Mouse (Mus musculus) midbrain, embryonic 16.5 days (tissue): ENCODE results near the gene Hmgb1. TPM values are rescaled to one million over a fixed set of nuclear protein-coding genes. Genes with fewer than 3 reads are reported as not detected.

Source experiments
- ATAC-seq: fragments of 200-750 bp; cut with Nextera tagmentation; 2 replicates; pipeline ENCODE4 v1.8.0; 2017; ENCODE audit warnings: moderate TSS enrichment
- H3K27ac ChIP-seq: fragments of 300-500 bp; sonication (generic); 2 replicates; pipeline ENCODE4 v1.5.1; 2014; ENCODE audit warnings: mild to moderate bottlenecking, low read length, mixed read lengths
- H3K27me3 ChIP-seq: fragments of 300-500 bp; sonication (generic); 2 replicates; pipeline ENCODE4 v1.6.1; 2014; ENCODE audit warnings: low read depth, low read length, mixed read lengths; ENCODE audit not compliant: control insufficient read depth, insufficient read depth
- H3K36me3 ChIP-seq: fragments of 300-500 bp; sonication (generic); 2 replicates; pipeline ENCODE4 v1.6.1; 2014; ENCODE audit warnings: mild to moderate bottlenecking, low read length, moderate library complexity, mixed read lengths; ENCODE audit not compliant: control insufficient read depth, insufficient read depth
- H3K4me1 ChIP-seq: fragments of 300-500 bp; sonication (generic); 2 replicates; pipeline ENCODE4 v1.6.1; 2014; ENCODE audit warnings: mild to moderate bottlenecking, low read length, mixed read lengths; ENCODE audit not compliant: control insufficient read depth, insufficient read depth
- H3K4me2 ChIP-seq: fragments of 300-500 bp; sonication (generic); 2 replicates; pipeline ENCODE4 v1.6.1; 2014; ENCODE audit warnings: mild to moderate bottlenecking, low read length, mixed read lengths
- H3K4me3 ChIP-seq: fragments of 300-500 bp; sonication (generic); 2 replicates; pipeline ENCODE4 v1.5.1; 2014; ENCODE audit warnings: low read depth, mild to moderate bottlenecking, low read length, moderate library complexity, mixed read lengths
- H3K9ac ChIP-seq: fragments of 300-500 bp; sonication (generic); 2 replicates; pipeline ENCODE4 v1.6.1; 2014; ENCODE audit warnings: low read depth, low read length, mixed read lengths
- H3K9me3 ChIP-seq: fragments of 300-500 bp; sonication (generic); replicated peaks from 2 replicates; pipeline ENCODE4 v1.6.1; 2014; ENCODE audit warnings: mild to moderate bottlenecking, low read length, mixed read lengths; ENCODE audit not compliant: control insufficient read depth, poor library complexity, severe bottlenecking
- WGBS: fragments of 180-500 bp; shearing (Covaris S2); extraction: QIAGEN DNeasy Blood & Tissue Kit; methylation state at CpG from one replicate; pipeline ENCODE4 v1.1.7; 2014; 5-methylcytosine and 5-hydroxymethylcytosine counted together
- polyA plus RNA-seq: library from polyadenylated mRNA; unstranded; fragments of >200 nt; fragmentation: Nextera tagmentation; extraction: Ambion mirVana; gene quantifications from 2 replicates; pipeline ENCODE4 v1.2.1, GENCODE M21; 2015

Hmgb1 gene
- polyA plus RNA-seq, 1 experiment from 2014 or later: 696 TPM

DNA sequence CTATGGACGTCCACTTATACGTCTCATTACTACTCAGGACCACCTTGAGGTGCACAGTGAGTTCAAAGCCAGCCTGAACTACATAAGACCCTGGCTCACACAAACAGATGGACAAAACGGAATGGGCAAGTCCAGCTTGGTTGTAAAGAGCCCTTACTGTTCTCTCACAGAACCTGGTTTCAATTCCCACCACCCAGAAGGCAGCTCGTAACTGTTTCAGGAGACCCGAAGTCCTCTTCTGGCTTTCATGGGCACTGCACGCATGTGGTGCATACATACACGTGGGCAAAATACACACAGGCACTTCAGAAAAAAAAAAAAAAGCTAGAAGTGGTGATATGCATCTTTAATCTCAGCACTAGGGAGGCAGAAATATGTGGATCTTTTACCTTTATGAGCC is 139.2 kb downstream of the Hmgb1 start:
- Histone ChIP-seq H3K27me3 (no peaks in the 10 kb centered on the region), H3K4me2 (no peak overlapping the region), H3K4me3 (no peak overlapping the region), H3K36me3 (peaks cover 4% of the 10 kb centered on the region; the same call in 1 of the 2 replicates), H3K9ac (no peak overlapping the region), H3K27ac (no peak overlapping the region), H3K4me1 (peaks cover 5% of the 10 kb centered on the region), H3K9me3 (no peaks in the 10 kb centered on the region)
- ATAC-seq: no peak
- WGBS: 84% methylated on average over 7 of the region's 7 CpGs

- H3K4me2 ChIP-seq: no peak overlapping the region
- H3K36me3 ChIP-seq: no peaks in the 10 kb centered on the region; the same call in 1 of the 2 replicates
- ATAC-seq: no peak
Measured at GRCm38 (mm10) chr5:149044067-149044466, 140.2 kb downstream of the Hmgb1 start.

GRCm38 (mm10) chr5:149043240-149043639 is 141.0 kb downstream of the Hmgb1 start:
- 85% methylated on average over 6 of the region's 6 CpGs for WGBS
- no peaks in the 10 kb centered on the region for H3K4me1 ChIP-seq
- no peaks in the 10 kb centered on the region for H3K27me3 ChIP-seq

More at GRCm38 (mm10) chr5:149044067-149044466, 140.2 kb downstream of the Hmgb1 start:
- no peaks in the 10 kb centered on the region for H3K27me3 ChIP-seq
- H3K4me1 ChIP-seq: no peaks in the 10 kb centered on the region
- WGBS: 83% methylated on average over 4 of the region's 4 CpGs
- H3K9ac ChIP-seq: no peak overlapping the region
- H3K27ac ChIP-seq: no peak overlapping the region
- H3K9me3 ChIP-seq: no peaks in the 10 kb centered on the region
- H3K4me3 ChIP-seq: no peak overlapping the region

GRCm38 (mm10) chr5:149039825-149040224 is 144.5 kb downstream of the Hmgb1 start:
- no peaks in the 10 kb centered on the region for H3K27me3 ChIP-seq
- no peak overlapping the region for H3K9ac ChIP-seq
- H3K36me3 ChIP-seq: no peaks in the 10 kb centered on the region
- H3K4me1 ChIP-seq: no peaks in the 10 kb centered on the region
- 93% methylated on average over 5 of the region's 5 CpGs for WGBS
- no peak overlapping the region for H3K4me2 ChIP-seq
- H3K27ac ChIP-seq: no peak overlapping the region
- H3K9me3 ChIP-seq: no peaks in the 10 kb centered on the region
- no peak overlapping the region for H3K4me3 ChIP-seq
- ATAC-seq: no peak

More at GRCm38 (mm10) chr5:149043240-149043639, 141.0 kb downstream of the Hmgb1 start:
- no peaks in the 10 kb centered on the region for H3K9me3 ChIP-seq
- no peak for ATAC-seq
- no peak overlapping the region for H3K27ac ChIP-seq
- H3K4me3 ChIP-seq: no peak overlapping the region
- H3K36me3 ChIP-seq: no peaks in the 10 kb centered on the region
- H3K4me2 ChIP-seq: no peak overlapping the region
- no peak overlapping the region for H3K9ac ChIP-seq

DNA sequence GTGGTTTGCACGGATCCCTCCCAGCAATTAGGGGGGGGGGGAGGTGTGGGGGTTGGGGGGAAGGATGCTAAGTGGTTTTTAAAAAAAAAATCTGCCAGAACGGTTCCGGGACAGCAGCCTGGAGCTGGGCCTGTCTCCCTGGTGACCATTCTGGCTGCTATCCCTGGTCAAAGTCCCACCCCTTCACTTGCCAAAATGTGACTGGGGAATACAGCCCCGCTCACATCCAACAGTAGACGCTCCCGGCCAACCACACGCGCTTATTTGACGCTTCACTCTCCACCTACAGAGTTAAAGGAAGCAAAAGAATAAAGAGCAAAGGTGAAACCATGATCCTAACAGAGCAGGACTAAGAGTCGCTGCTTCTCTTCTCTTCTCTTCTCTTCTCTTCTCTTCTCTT is 146.6 kb downstream of the Hmgb1 start:
- Histone ChIP-seq H3K9me3 (no peaks in the 10 kb centered on the region), H3K4me2 (no peak overlapping the region), H3K4me3 (no peak overlapping the region), H3K36me3 (no peaks in the 10 kb centered on the region), H3K27me3 (no peaks in the 10 kb centered on the region), H3K4me1 (no peaks in the 10 kb centered on the region), H3K9ac (no peak overlapping the region), H3K27ac (no peak overlapping the region)
- 25% methylated on average over 10 of the region's 10 CpGs for WGBS
- ATAC-seq: no peak

DNA sequence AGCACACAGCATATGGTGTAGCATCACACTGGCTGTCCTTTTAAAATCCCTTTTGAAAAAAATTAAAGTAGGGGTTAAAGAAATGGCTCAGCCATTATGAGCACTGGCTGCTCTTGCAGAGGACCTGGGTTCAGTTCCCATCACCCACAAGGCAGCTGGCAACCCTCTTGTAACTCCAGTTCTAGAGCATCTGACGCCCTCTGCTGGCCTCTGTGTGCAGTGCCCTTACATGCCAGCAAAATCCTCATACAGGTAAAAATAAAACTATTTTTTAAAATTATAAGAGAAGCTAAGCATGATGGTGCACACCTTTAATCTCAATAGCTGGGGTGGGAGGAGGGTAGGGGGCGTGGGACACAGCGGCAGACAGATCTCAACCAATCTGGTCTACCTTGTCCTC is 147.4 kb downstream of the Hmgb1 start:
- Histone ChIP-seq H3K9me3 (no peaks in the 10 kb centered on the region), H3K9ac (no peak overlapping the region), H3K36me3 (no peaks in the 10 kb centered on the region), H3K4me1 (no peaks in the 10 kb centered on the region), H3K27ac (no peak overlapping the region), H3K4me2 (no peak overlapping the region), H3K27me3 (no peaks in the 10 kb centered on the region), H3K4me3 (no peak overlapping the region)
- 98% methylated on average over 3 of the region's 3 CpGs for WGBS
- no peak for ATAC-seq

DNA sequence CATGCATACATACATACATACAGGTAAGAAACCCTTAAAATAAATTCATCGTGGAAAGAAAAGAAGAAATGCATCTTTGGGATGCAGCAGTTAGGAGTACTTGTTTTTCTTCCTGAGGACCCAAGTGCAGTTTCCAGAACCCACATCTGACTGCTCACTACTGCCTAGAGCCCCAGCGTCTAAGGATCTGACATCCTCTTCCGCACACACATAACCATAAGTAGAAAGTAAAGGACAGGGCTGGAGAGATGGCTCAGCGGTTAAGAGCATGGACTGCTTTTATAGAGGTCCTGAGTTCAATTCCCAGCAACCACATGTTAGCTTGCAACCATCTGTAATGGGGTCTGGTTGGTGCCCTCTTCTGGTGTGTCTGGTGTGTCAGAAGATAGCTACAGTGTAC is 151.9 kb downstream of the Hmgb1 start:
- no peak overlapping the region for H3K4me3 ChIP-seq
- no peak for ATAC-seq
- H3K9me3 ChIP-seq: no peaks in the 10 kb centered on the region
- H3K4me1 ChIP-seq: peaks cover 9% of the 10 kb centered on the region
- H3K9ac ChIP-seq: no peak overlapping the region
- H3K27ac ChIP-seq: no peak overlapping the region
- no peak overlapping the region for H3K4me2 ChIP-seq
- H3K27me3 ChIP-seq: no peaks in the 10 kb centered on the region
- WGBS: 99% methylated on average over 4 of the region's 4 CpGs
- no peaks in the 10 kb centered on the region for H3K36me3 ChIP-seq

- H3K4me2 ChIP-seq: peak overlapping the region; percentile 70
- H3K9ac ChIP-seq: peak overlapping the region; percentile 65
- 2% methylated on average over 30 of the region's 30 CpGs for WGBS
- peak overlapping the region; percentile 35 for H3K4me3 ChIP-seq
- H3K27ac ChIP-seq: peak overlapping the region; percentile 78
- H3K27me3 ChIP-seq: no peaks in the 10 kb centered on the region
- H3K36me3 ChIP-seq: no peaks in the 10 kb centered on the region
- ATAC-seq: peak; percentile 82
- 0 out of 2 replicates have a peak, but pooled peaks cover 3% of the 10 kb centered on the region for H3K9me3 ChIP-seq
- H3K4me1 ChIP-seq: peaks cover 9% of the 10 kb centered on the region
Measured at GRCm38 (mm10) chr5:149031199-149031750, 153.0 kb downstream of the Hmgb1 start.

GRCm38 (mm10) chr5:149030103-149030502 is 154.2 kb downstream of the Hmgb1 start:
- 61% methylated on average over 2 of the region's 2 CpGs for WGBS
- no peak overlapping the region for H3K4me2 ChIP-seq
- H3K9ac ChIP-seq: no peak overlapping the region
- peaks cover 9% of the 10 kb centered on the region for H3K4me1 ChIP-seq
- H3K36me3 ChIP-seq: no peaks in the 10 kb centered on the region
- ATAC-seq: no peak
- no peak overlapping the region for H3K4me3 ChIP-seq
- H3K27me3 ChIP-seq: no peaks in the 10 kb centered on the region
- H3K9me3 ChIP-seq: 0 out of 2 replicates have a peak, but pooled peaks cover 3% of the 10 kb centered on the region
- H3K27ac ChIP-seq: no peak overlapping the region
